Mouse (Mus musculus): ENCODE results near the gene Tmem79.
"Not testable (repeated sequence)": the region's sequence is repeated elsewhere in the genome, so short reads cannot be mapped to it uniquely, and the experiment has no call there.

- TF ChIP-seq CTCF, EP300 (IDR thresholded peaks at IDR 0.05; ENCODE audit: low read depth): not testable (repeated sequence)
Observed at GRCm38 (mm10) chr3:88285565-88285895, 50.4 kb downstream of the Tmem79 start.

Measured in liver, embryonic 14.5 days (tissue).